Mouse (Mus musculus) telencephalon, adult 2 months (tissue): Measurements from ENCODE around the gene Tcirg1.

Experiments
- DNase-seq: peaks from one replicate; pipeline ENCODE4 v3.0.0-alpha.2; 2011; ENCODE audit warnings: low read depth, low spot score

The Tcirg1 gene

GRCm38 (mm10) chr19:3898952-3899351 lies 8.0 kb downstream of the Tcirg1 start:
- DNase-seq = no peak

DNA sequence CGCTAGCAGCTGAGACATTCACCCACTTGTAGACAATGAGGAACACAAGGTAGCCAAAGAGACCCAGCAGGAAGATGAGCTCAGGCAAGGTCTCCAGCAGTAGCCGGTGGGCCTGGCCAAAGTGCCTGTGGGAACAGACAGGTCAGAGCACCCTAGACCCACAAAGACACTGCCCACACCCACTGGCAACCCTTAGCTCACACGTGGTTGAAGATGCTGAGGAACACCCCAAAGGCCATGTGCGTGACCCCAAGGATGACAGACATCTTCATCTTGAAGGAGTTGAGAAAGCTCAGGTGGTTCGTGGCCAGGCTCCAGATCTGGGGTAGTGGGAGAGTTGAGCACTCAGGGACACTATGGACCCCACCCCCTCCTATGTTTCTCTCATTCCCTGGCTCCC lies 9.4 kb downstream of the Tcirg1 start:
- no peak for DNase-seq

GRCm38 (mm10) chr19:3896208-3896607 lies 10.7 kb downstream of the Tcirg1 start:
- no peak for DNase-seq

- DNase-seq = no peak
Measured at GRCm38 (mm10) chr19:3895171-3895631, 11.7 kb downstream of the Tcirg1 start.

DNA sequence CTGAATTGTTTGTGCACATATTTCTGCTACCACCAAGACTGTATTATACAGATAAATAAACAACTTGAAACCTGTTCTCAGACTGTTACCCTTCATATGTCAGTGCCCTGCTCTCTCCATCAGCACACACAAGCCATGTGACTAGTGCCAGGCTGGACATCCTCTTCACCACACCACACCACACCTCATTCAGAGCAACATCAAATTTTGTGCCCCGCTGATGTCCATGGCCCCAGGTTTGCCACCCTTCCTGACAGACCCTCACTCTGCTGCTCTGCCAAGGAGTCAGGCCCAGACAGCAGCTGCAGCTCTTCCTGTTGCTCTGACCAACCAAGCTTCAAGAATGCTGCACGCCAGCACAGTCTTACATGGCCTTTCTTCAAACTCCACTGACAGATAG lies 12.6 kb downstream of the Tcirg1 start:
- DNase-seq = no peak

DNA sequence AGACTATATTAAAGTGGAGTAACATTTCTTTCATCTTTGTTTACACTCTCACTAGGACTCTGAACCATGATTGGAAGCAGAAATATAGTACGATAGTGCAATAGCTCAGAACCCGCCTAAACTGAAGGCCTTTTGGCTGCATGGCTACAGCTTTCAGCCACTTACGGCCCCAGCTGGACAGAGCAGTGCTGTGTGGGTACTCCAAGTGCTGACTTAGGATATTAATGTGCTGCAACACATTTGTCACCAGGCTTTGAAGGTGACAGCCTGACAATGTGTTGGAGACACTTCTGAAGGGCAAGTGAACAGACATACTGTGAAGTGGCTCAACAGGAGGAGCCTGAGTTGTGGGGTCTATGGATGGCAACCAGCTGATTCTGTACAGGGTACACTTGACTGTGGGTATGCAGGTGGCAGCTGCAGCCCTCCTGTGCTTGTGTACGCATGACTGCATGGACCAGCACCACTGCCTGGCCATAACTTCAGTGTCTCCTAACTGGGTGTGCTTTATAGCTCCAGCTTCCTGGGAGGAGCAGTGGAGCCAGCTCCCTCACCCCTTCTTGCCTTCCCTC lies 13.3 kb downstream of the Tcirg1 start:
- no peak for DNase-seq

- no peak for DNase-seq
Measured at GRCm38 (mm10) chr19:3890181-3890580, 16.8 kb downstream of the Tcirg1 start.

DNA sequence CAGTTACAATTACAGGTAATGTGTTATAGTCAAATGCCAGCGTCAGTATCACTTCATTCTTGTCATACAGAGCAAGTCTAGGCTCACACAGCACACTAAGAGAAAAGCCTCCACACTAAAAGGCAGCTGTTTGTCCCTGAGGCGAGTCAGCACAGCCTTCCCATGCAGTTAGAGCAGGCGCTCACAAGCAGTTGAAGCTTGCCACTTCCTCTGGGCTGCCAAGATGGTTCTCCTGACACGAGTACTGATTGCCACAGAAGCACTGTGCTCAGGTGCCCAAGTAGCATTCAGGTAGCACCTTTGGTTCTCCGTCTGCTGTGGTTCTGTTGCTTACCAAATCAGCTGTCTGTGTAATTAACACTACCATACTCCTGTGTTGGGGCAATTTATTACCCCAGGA lies 17.8 kb downstream of the Tcirg1 start:
- DNase-seq = no peak

DNA sequence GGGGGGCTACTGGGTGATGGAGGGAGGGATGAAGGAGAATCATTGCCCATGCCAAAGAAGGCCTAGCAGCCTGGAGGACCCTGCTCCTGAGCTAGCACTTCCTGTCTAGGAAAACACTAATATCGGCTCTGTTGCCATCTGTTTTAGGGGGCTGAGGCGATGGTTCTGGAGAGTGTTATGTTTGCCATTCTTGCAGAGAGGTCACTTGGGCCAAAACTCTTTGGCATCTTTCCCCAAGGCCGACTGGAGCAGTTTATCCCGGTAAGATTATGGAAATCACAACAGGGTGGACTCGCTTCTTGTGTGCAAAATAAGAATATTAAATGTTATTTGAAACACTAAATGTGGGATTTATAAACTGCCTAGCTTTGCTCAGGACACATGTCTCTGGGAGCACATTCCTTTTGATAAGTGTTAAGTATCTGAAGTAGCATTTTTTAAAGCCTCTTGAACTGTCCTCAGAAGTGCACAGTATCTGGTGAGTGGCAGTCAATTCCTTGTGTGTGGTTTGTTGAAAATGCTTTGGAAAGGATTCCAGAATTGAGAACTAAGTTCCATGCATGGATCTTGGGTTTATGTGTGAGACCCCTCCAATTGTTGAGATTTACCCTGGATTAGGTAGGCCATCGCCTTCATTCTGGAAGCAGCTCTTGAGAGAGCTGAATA lies 22.5 kb downstream of the Tcirg1 start:
- no peak for DNase-seq

- DNase-seq = no peak
Measured at GRCm38 (mm10) chr19:3882214-3882613, 24.7 kb downstream of the Tcirg1 start.

GRCm38 (mm10) chr19:3880054-3880848 lies 26.7 kb downstream of the Tcirg1 start:
- no peak for DNase-seq

- no peak for DNase-seq
Measured at GRCm38 (mm10) chr19:3875045-3875444, 31.9 kb downstream of the Tcirg1 start.

GRCm38 (mm10) chr19:3872373-3872772 lies 34.6 kb downstream of the Tcirg1 start:
- DNase-seq = no peak

GRCm38 (mm10) chr19:3871468-3871867 lies 35.5 kb downstream of the Tcirg1 start:
- no peak for DNase-seq

- DNase-seq = no peak
Measured at GRCm38 (mm10) chr19:3868290-3868689, 38.6 kb downstream of the Tcirg1 start.

- DNase-seq = no peak
Measured at GRCm38 (mm10) chr19:3864960-3865359, 42.0 kb downstream of the Tcirg1 start.

DNA sequence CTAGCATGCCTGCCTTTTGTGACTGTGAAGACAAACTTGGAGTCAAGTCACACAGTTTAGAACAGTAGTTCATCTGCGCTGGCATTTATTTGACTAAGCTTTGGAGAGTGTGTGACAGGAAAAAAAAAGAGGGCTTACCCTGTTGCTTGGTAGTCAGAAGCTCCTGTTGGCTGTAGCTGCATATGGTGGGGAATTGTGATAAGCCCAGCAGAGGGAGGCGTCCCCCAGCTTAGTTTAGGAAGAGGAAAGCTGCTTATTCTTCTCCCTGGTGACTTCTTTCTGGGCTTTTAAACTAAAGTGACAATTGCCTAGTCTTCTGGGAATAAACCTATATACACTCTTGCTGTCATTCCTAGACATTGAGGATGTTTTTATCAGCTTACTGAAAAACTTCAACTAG lies 44.2 kb downstream of the Tcirg1 start:
- DNase-seq = no peak

DNA sequence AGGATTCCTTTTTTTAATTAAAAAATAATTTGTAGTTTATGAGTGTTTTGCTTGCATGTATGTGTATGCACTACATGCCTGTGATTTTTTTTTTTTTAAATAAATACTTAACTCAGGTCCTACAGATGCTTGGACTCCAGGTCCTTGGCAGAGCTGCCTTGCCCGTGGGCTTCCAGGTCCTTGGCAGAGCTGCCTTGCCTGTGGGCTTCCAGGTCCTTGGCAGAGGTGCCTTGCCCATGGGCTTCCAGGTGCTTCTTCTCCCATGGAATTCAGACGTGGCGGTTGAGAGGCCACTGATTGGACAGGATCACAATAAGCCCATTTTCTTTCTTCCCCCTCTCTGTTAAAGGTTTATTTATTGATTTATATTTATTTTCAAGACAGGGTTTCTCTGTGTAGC lies 49.7 kb downstream of the Tcirg1 start:
- no peak for DNase-seq

DNA sequence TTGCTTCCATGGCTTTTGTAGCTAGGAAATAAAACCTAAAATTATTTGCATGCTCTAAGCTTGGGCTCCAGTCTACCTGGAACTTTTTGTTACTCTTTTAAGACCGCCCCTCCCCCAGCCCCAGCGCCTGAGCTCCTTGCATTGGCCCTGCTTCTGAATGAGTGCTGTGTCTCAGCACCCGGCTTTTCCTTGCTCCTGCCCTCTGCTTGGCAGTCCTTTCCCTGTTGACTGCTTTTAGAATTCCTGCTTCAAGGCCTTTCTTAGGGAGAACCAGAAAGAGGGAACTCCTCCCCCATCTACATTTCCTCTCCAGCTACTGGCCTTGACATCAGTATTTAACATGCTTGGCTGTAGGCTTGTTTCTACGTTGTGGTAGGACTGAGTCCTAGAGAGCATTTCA lies 51.3 kb downstream of the Tcirg1 start:
- no peak for DNase-seq

- no peak for DNase-seq
Measured at GRCm38 (mm10) chr19:3855091-3855490, 51.8 kb downstream of the Tcirg1 start.

DNA sequence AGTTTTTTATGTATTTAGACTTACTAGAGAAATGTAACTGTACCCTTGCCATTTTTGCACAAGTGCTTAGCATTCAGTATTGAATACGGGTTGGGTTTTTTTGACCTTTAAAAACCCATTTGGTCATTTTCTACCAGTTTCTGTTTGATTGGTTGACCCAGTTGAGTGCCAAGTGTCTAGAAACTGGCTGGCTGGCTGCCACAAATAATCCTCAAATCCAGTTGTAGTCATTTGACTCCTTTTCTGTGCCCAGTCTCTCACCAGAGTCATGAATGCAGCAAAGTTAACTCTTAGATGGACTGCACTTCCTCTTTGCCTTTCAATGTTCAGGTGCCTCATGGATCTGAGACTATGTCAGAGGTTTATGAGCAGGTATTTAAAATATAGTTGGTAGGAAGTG lies 53.0 kb downstream of the Tcirg1 start:
- DNase-seq = no peak

DNA sequence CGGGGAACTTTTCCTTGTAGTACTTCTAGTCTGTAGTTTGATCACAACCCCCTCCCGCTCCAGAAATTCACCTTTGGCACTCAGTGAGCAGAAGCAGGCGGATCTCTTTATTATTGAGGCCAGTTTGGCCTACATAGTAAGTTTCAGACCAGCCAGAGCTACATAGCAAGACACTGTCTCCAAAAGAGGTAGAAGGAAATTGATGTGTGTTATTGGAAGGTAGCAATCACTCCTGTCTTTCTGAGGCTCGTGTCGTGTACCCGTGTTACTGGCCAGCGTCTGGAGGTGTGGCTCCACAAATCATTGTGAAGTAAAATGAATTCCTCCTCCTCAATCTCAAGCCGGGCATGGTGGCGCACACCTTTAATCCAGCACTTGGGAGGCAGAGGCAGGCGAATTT lies 53.8 kb downstream of the Tcirg1 start:
- no peak for DNase-seq
